ENCODE assay signal across 8 mouse cellular contexts in the genomic region with DNA sequence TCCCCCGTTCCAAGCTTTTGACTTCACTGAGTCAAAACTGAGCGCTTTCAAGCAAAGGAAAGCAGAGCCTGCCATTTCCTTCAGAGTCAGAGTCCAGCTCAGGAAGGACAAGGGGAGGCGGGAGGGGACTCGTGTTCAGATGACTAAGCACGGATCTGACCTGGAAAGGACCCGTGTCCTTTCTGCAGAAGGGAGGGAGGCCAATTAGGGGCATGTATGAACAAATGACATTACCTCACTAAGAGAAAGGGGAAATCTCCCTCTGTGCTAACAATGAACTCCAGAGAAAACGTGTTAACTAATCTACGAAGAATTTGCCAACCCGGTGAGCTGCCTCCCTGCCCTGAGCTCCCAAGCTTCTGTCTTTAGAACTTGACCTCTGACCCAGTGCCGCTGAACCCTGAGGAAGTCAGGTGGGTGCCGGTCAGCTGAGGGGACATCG. TPM values are rescaled to one million over a fixed set of nuclear protein-coding genes. Genes with fewer than 3 reads are reported as not detected.
DNase-seq lines count a peak whose midpoint lies in the region; ATAC-seq and TF ChIP-seq lines count a peak whose summit lies in the region.

No protein-coding gene starts in this region.

- peak; percentile 78 for DNase-seq in kidney, adult 2 months
- DNase-seq in stomach, postnatal 0 days (ENCODE audit: low spot score) = peak; percentile 51
- no peak for DNase-seq in hindbrain, embryonic 11.5 days (ENCODE audit: low spot score)
- DNase-seq in cerebellum, postnatal 14 days = no peak
- no peak for DNase-seq in spleen, adult 18-20 months

- peaks cover 23% of the 10 kb centered on the region for H3K4me1 ChIP-seq in megakaryocyte, embryonic 14.5 days
- no peaks in the 10 kb centered on the region for H3K4me1 ChIP-seq in kidney, adult 2 months (ENCODE audit: control insufficient read depth, insufficient read depth, low read length)
- H3K4me1 ChIP-seq in stomach, postnatal 0 days (replicated peaks; ENCODE audit: control insufficient read depth, insufficient read depth) = no peaks in the 10 kb centered on the region
- H3K4me1 ChIP-seq in hindbrain, embryonic 11.5 days (replicated peaks; ENCODE audit: control insufficient read depth, insufficient read depth, low read length) = no peaks in the 10 kb centered on the region

- no peak overlapping the region for H3K27ac ChIP-seq in kidney, adult 2 months (ENCODE audit: insufficient read depth, low read depth, low read length)
- no peak overlapping the region for H3K27ac ChIP-seq in stomach, postnatal 0 days (replicated peaks)
- H3K27ac ChIP-seq in hindbrain, embryonic 11.5 days (ENCODE audit: low read depth, low read length) = no peak overlapping the region

- TF ChIP-seq POLR2A in kidney, adult 2 months (IDR thresholded peaks at IDR 0.05; ENCODE audit: low read depth, low read length) = no peak

- peaks cover 6% of the 10 kb centered on the region for H3K9me3 ChIP-seq in megakaryocyte, embryonic 14.5 days
- H3K9me3 ChIP-seq in stomach, postnatal 0 days (ENCODE audit: control insufficient read depth, low read length) = no peaks in the 10 kb centered on the region
- no peaks in the 10 kb centered on the region for H3K9me3 ChIP-seq in hindbrain, embryonic 11.5 days (ENCODE audit: control insufficient read depth, low read length)

- peak overlapping the region; percentile 18; the same call in 1 of the 2 replicates for H3K4me2 ChIP-seq in stomach, postnatal 0 days (replicated peaks; ENCODE audit: low read depth)
- H3K4me2 ChIP-seq in hindbrain, embryonic 11.5 days (replicated peaks; ENCODE audit: low read depth, low read length) = no peak overlapping the region

- no peak overlapping the region for H3K9ac ChIP-seq in stomach, postnatal 0 days (ENCODE audit: low read length)
- no peak overlapping the region for H3K9ac ChIP-seq in hindbrain, embryonic 11.5 days (ENCODE audit: low read depth, low read length)

- H3K27me3 ChIP-seq in megakaryocyte, embryonic 14.5 days (replicated peaks) = peaks cover 49% of the 10 kb centered on the region
- H3K27me3 ChIP-seq in kidney, adult 2 months (replicated peaks; ENCODE audit: control insufficient read depth, insufficient read depth, low read length) = no peaks in the 10 kb centered on the region
- H3K27me3 ChIP-seq in stomach, postnatal 0 days (ENCODE audit: control insufficient read depth, insufficient read depth, low read length) = no peaks in the 10 kb centered on the region
- H3K27me3 ChIP-seq in hindbrain, embryonic 11.5 days (ENCODE audit: control insufficient read depth, insufficient read depth, low read length) = no peaks in the 10 kb centered on the region

- no peaks in the 10 kb centered on the region for H3K36me3 ChIP-seq in megakaryocyte, embryonic 14.5 days (replicated peaks; ENCODE audit: low read length)
- no peaks in the 10 kb centered on the region for H3K36me3 ChIP-seq in kidney, adult 2 months (ENCODE audit: control insufficient read depth, insufficient read depth, low read length)
- no peaks in the 10 kb centered on the region for H3K36me3 ChIP-seq in stomach, postnatal 0 days (ENCODE audit: control insufficient read depth, insufficient read depth, low read length)
- no peaks in the 10 kb centered on the region for H3K36me3 ChIP-seq in hindbrain, embryonic 11.5 days (ENCODE audit: control insufficient read depth, insufficient read depth, low read length)

- peak overlapping the region; percentile 88 for H3K4me3 ChIP-seq in megakaryocyte, embryonic 14.5 days (replicated peaks)
- H3K4me3 ChIP-seq in kidney, adult 2 months (ENCODE audit: insufficient read depth, low read depth, low read length) = peak overlapping the region; percentile 0; the same call in 1 of the 2 replicates
- no peak overlapping the region for H3K4me3 ChIP-seq in stomach, postnatal 0 days (ENCODE audit: low read depth, low read length)
- no peak overlapping the region for H3K4me3 ChIP-seq in hindbrain, embryonic 11.5 days (ENCODE audit: low read depth, low read length)

- no peak for TF ChIP-seq EP300 in stomach, postnatal 0 days (optimal IDR thresholded peaks at IDR 0.05)

- TF ChIP-seq CTCF in kidney, adult 2 months (conservative IDR thresholded peaks at IDR 0.05; ENCODE audit: insufficient read depth, insufficient read length, low read depth, low read length) = no peak
- no peak for TF ChIP-seq CTCF in stomach, postnatal 0 days (IDR thresholded peaks at IDR 0.05; ENCODE audit: low read depth)

- 5% methylated on average over 12 of the region's 12 CpGs for WGBS in kidney, adult 2 months
- 26% methylated on average over 12 of the region's 12 CpGs for WGBS in stomach, postnatal 0 days
- 47% methylated on average over 12 of the region's 12 CpGs for WGBS in hindbrain, embryonic 11.5 days

- ATAC-seq in megakaryocyte, adult 5-6 weeks (ENCODE audit: poor library complexity, severe bottlenecking) = no peak
- ATAC-seq in granulocyte monocyte progenitor cell, adult 5-6 weeks (replicated peaks; ENCODE audit: poor library complexity, severe bottlenecking) = peak; percentile 71
- peak; percentile 84 for ATAC-seq in stomach, postnatal 0 days (ENCODE audit: low FRiP score, low TSS enrichment)
- ATAC-seq in hindbrain, embryonic 11.5 days (ENCODE audit: low FRiP score) = no peak

RNA-seq across cellular contexts. Expression of a gene that starts 18.9 kb away (rescaled TPM):
- polyA plus RNA-seq in megakaryocyte, embryonic 14.5 days (2012; ENCODE audit: insufficient read depth, low replicate concordance) = 10.7 and 33.7 TPM in 2 replicates
- total RNA-seq in megakaryocyte, adult 5-6 weeks (2015) = 8.8 and 13.9 TPM in 2 replicates
- total RNA-seq in megakaryocyte, adult 5-6 weeks (2017) = 14.9 and 24.4 TPM in 2 replicates
- 27.7 and 39.3 TPM in 2 replicates for total RNA-seq in granulocyte monocyte progenitor cell, adult 5-6 weeks (2014; fragmentation: Nextera tagmentation)
- 63.1 and 118 TPM in 2 replicates for total RNA-seq in granulocyte monocyte progenitor cell, adult 5-6 weeks (2017)
- polyA plus RNA-seq in kidney, adult 2 months (2012; rRNA removed) = 16.1 TPM in 2 replicates
- polyA plus RNA-seq in stomach, postnatal 0 days (2015; fragmentation: Nextera tagmentation; extraction: Ambion mirVana) = 27.4 and 27.5 TPM in 2 replicates
- 53.1 and 57.3 TPM in 2 replicates for polyA plus RNA-seq in hindbrain, embryonic 11.5 days (2014; fragmentation: Nextera tagmentation; extraction: Ambion mirVana)

Comparison
In these comparisons a context has a peak if more than half of its experiments do, and no peak if none do; other contexts are left out.
1. H3K4me3 ChIP-seq: peak in megakaryocyte, embryonic 14.5 days (single experiment) and kidney, adult 2 months (single experiment); none in stomach, postnatal 0 days (single experiment) and hindbrain, embryonic 11.5 days (single experiment).
2. ATAC-seq: peak in granulocyte monocyte progenitor cell, adult 5-6 weeks (single experiment) and stomach, postnatal 0 days (single experiment); none in megakaryocyte, adult 5-6 weeks (single experiment) and hindbrain, embryonic 11.5 days (single experiment).
3. DNase-seq: peak in kidney, adult 2 months (single experiment) and stomach, postnatal 0 days (single experiment); none in hindbrain, embryonic 11.5 days (single experiment), cerebellum, postnatal 14 days (0 of 2) and spleen, adult 18-20 months (0 of 2).